Mouse (Mus musculus): ENCODE data around the gene Olfr960.

Olfr960 gene

DNA sequence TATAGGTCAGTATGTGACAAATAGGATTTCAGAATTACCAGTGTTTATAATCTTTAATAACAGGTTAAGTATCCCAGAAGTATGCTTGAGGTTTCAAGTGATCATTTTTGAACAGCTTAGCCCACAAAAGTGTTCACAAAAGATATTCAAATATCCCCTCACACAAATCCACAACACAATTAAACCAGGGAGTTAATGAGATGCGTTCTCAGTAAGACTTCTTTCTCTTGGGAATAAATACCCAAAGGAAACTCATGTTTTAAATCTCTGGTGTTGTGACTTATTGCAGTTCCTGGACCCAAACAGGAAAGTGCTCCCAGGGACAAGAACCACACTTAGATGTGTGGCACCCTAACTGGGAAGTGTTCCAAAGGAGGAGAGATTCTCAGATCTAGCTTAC, at the start of gene Olfr960:
Gene Olfr960, plus strand, starts transcription at position 301 of the 400 bp plus-strand sequence.
- DNase-seq = no peak

DNA sequence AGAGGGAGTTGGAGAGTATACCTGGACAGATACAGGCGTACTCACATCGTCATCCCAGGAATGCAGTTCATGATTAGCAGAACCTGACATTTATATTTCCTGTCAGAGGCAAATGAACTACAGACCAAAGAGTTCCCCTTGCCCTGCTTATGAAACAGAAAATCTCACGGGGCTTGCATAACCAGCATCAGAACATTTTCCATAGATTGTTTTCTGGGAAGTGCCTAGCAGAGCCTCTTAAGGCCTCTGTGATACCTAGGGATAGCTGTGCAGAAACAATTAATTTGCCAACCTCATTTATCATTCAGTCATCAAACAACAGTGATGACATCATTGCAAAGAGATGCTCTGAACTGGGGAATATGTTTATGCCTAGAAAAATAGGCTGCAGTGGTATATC, 45.7 kb upstream of the Olfr960 start, which contains the start of gene Olfr959:
Gene Olfr959, minus strand, starts transcription at position 101 of the 400 bp plus-strand sequence.
- no peak for DNase-seq

DNA sequence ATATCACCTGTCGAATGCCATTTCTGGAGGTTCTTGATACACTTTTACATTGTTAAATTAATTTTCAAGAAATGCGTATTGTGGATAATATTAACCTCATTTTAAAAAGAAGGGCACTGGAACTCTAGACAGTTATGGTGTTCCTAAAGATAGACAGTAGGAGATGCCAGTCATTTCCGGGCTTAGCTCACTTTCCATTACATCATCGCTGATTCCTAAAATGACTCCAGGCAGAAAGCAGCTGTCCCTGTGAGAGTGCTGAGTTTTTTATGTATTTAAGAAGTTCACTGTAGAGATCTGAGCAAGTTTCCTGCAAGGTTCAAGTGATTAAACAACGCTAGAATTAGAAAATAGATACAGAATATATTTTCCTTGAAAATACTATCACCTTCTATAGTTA, 44.1 kb upstream of the Olfr960 start:
- no peak for DNase-seq

DNA sequence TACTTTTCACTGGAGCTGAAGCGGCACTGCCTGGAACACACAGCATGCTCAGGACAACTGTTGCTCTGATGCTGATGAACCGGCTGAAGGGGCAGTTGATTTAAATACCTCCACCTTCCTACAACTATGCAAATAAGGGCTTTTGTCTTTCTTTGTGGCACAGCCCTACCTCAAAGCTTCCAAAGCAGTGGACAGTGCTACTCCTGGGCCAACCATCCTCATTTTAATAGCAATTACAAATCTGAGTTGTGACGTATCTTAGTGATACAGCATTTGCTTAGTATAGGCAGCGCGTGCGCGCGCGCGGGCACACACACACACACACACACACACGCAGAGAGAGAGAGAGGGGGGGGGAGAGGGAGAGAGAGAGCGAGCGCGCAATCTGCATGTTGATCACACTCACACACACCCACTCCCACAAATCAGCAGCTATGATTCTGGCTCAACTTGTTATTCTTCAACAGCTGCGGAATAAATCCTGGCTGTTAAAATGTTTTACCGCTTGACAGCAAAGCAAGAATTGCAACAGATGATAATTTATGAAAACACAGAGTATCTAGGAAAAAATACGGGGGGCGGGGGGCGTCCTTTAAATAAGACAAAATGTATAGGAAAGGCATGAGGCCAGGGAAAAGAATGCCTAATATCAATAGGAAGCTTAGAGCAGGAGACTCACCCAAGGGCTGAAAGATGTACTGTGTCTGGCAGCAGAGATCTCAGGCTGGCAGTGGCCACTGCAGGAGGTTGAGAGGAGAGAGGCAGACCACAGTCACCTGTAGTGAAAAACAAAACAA, 18.4 kb upstream of the Olfr960 start:
- peak; percentile 3 to 6 for DNase-seq

DNA sequence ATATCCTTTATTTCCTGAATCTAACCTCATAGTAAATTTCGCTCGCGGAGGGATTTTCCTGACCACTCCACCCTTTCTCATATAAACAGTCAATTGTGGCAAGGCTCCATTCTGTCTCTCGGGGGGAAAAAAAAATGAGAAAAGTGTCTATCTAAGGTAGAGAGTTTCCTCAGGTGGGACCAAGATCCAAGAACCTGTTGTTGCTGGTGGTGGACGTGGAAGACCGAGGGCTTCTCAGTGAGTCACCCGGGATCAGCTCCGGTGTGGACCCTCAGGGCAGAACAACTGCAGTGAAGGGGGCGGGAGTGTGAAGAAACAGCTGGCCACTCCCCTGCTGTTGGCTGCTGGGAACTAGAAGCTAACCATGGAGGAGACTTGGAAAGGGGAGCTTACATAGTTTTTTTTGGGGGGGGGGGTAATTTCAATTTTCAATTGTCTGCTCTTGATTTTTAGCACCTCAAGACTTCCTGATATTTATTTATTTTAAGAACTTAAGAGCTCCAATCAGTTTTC, 17.8 kb upstream of the Olfr960 start:
- DNase-seq = peak in 1 of 2 experiments; percentile 6

DNA sequence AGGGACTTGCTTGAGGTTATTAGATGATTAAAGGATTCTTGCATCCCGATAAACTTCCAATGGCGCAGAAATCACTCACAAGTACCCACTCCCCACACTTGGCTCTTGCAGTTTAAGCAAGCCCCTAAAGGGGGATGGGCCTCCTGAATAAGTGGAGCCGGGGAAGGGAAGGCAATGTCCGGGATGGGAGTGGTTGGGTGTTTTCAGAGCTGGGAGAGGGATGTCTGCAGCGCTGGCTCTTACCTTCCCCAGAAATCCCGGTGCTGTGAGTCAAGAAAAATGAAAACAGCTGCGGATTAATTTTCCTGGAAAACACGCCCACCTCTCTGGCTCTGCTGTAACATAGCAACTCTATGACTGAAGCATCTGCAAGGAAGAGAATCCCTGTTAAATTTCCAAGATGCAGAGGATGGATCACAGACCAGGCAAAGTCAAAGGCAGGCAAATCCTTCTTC, 17.1 kb upstream of the Olfr960 start, which contains the start of gene AW551984:
Gene AW551984, minus strand, starts transcription at position 405 of the 455 bp plus-strand sequence.
- DNase-seq = no peak

DNA sequence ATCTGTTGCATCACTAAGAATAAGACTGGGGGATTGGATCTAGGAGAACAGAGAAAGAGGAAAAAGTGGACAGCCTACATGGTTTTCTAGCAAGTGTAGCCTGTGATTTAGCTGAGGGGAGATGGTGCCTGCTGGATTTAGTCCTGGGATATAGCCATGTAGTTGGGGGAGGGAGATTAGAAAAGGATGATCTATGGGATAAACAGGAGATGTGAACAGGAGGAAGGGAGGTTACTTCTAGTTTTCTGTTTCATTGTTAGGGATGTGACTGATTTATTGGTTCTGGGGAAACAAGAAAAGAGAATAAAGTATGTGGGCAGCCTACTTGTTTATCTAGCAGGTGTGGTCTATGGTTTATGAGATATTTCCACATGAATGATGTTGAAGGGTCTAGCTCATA, 12.7 kb upstream of the Olfr960 start:
- DNase-seq = no peak

DNA sequence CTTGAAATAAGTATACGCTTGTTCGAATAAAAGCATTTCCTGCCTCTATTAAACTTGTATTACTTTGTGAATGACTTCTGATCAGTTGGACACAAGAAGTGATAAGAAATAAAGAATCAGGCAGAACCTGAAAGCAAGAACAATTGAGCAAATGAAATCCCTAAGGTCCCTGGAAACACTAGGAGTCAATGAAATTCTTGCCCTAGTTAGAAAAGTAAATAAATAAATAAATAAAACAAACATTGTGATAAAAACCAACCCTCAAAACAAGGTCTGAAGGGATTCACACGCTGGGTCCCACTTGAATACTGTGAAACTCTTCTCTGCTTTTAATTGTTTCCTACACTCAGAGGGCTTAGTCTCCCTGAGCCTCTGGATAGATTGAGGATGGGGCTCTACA, 10.8 kb upstream of the Olfr960 start, which contains the start of gene Olfr148:
Gene Olfr148, plus strand, starts transcription at position 301 of the 400 bp plus-strand sequence.
- no peak for DNase-seq

DNA sequence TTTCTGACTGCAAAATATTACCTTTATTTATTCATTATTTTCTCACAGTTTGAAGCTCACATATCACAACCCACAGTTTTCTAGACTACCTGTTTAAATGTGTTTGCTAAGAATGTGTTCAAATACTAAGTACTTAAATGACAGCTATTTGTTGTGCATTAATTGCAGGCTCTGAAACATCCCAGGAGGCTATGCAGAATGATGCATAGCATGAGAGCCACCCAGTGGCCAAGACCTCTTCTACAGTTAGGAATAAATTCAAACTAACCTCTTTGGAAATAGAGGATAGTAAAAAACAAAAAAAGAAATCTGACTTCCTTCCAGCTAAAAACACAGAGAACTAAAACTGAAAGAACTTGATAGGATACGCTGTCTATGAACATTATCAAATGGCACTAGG, 9.2 kb upstream of the Olfr960 start:
- DNase-seq = peak in 1 of 2 experiments; percentile 6

DNA sequence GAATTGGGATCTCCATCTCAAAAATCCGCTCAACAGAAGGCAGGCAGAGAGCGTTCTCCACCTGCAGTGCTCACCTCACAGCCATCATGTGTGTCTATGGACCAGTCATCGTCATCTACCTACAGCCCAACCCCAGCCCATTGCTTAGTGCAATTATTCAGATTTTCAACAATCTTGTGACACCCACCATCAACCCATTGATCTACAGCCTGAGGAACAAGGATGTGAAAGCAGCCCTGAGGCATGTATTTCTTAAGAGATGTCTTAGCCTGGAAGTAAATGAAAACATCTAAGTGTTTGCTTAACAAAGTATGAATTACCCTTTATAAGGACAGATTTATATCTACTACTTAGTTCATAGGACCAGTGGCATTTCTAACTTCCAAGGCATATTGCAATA, 2.6 kb downstream of the Olfr960 start:
- no peak for DNase-seq

DNA sequence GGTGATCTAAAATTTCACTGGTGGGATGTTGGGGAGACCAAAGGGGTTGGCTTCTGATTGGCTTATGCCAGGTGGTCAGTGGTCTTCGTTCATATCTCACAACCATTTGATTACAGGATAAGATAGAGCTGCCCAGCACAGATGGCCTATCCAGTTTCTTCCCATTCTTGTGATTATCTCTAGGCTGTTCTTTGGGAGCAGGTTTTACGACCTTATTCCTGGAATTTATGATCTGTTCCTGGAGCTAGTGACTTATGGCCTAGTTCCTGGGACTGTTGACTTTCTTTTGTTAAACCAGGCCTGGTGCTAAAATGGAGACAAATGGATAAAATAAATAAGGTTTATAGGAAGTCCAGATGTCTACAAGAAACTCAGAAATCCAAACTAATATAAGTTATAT, 3.5 kb downstream of the Olfr960 start:
- DNase-seq = no peak

DNA sequence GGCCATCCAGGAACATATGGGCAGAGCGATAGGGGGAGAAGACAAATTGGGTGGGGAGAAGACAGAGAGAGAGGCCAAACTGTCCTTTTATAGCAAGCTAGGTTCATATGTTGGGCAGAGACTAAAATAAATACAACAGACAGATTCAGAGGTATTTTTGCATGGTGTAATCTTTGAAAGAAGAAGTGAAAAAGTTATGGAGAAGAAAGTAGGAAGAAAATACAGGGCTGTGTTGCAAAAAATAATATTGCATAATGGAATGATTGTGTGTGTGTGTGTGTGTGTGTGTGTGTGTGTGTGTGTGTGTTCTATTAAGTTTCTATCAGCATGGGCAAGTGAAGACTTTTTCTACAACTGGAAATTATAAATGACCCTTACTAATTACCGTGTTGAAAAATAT, 7.9 kb downstream of the Olfr960 start:
- no peak for DNase-seq

DNA sequence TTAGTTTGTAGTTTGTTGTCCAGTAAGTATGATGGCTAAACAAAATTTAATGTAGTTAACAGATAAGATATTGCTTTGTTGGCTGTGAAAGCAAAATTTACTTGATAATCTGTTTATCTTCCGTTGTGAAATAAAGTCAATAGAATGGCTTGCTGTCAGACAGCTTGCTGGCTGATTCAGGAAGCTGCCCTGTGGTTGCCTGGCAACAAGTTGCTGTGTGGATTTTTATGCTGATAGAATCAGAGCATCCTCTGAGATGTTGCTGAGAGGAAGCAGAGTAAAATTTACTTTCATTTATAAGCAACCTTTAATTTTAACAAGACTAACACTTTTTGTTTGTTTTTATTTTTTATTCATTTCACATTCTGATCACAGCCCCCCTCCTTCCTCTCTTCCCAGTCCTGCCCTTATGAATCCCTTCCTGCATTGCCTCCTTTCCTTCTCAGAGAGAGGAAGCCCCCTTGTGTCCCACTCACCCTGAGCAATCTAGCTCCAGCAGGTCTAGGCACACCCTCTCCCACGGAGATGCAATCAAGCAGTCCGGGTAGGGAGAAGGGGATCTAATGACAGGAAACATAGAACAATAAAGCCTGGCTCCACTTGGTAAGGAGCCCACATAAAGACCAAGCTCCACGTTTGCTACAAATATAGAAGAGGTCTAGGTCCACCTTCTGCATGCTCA, 12.9 kb downstream of the Olfr960 start:
- no peak for DNase-seq

DNA sequence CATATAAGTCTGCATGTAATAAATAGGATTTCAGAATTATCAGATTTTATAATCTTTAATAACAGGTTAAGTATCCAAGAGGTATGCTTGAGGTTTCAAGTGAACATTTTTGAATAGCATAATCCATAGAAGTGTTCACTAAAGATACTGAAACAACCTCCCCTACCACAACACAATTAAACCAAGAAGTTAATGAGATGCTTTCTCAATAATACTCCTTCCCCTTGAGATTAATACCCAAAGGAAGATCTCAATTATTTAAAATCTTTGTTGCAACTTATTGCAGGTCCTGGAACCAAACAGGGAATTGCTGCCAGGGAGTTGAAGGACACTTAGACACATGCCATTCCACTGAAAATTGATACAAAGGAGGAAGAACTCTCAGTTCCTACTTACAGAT, 23.6 kb downstream of the Olfr960 start, which contains the start of gene Olfr961:
Gene Olfr961, plus strand, starts transcription at position 301 of the 400 bp plus-strand sequence.
- DNase-seq = no peak

DNA sequence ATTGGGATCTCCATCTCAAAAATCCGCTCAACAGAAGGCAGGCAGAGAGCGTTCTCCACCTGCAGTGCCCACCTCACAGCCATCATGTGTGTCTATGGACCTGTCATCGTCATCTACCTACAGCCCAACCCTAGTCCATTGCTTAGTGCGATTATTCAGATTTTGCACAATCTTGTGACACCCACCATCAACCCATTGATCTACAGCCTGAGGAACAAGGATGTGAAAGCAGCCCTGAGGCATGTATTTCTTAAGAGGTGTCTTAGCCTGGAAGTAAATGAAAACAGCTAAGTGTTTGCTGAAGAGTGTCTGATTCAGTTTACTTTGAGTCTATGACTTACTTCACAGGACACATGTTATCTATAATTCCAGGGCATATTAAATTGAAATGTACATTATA, 26.2 kb downstream of the Olfr960 start:
- DNase-seq = no peak

DNA sequence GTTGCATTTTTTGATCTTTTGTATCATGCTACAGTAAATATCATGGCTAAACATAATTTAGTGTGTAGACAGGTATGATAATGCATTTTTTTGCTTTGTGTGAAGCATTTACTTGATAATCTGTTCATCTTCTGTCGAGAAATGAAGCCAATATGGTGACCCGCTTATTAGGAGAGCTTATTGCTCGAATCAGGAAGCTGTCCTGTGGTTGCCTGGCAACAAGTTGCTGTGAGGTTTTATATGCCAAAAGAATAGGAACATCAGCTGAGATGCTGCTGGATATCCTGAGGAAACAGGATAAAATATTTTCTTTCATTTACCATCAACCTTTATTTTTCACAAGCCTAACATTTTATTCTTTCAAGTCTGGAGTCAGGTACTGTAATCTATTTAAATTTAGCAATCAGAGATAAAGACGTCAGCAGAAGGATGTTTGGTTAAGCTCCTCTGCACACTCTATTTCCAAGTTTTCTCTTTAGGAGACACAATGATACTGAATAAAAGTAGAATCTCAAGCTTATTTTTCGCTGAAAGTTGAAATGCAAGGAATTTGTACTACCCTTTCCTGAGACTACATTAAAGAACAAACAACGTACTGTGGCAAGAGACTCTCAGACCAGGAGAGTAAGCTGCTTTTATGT, 33.7 kb downstream of the Olfr960 start:
- DNase-seq = no peak

DNA sequence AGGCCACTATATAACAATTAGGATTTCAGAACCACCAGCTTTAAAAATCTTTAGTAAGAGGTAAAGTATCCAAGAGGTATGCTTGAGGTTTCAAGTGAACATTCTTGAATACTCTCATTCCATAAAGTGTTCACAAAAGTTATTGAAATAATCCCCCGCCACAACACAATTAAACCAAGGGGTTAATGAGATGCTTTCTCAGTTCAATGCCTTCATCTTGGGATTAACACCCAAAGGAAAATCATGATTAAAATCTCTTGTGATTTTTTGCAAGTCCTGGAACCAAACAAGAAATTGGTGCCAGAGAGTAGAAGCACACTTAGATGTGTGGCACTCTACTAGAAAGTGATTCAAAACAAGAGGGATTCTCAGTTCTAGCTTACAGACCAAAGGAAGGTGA, 45.7 kb downstream of the Olfr960 start, which contains the start of gene Olfr963:
Gene Olfr963, plus strand, starts transcription at position 301 of the 400 bp plus-strand sequence.
- no peak for DNase-seq

DNA sequence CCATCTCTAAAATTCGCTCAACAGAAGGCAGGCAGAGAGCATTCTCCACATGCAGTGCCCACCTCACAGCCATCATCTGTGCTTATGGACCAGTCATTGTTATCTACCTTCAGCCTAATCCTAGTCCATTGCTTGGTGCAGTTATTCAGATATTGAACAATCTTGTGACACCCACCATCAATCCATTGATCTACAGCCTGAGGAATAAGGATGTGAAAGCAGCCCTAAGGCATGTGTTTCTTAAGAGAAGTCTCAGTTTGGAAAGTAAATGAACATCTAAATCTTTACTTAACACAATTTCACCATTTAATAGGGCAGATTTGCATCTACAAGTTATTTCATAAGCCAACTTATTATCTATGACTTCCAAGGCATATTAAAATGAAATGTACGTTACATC, 48.5 kb downstream of the Olfr960 start:
- no peak for DNase-seq
